ENCODE assay signal across 15 mouse cellular contexts in the genomic region with DNA sequence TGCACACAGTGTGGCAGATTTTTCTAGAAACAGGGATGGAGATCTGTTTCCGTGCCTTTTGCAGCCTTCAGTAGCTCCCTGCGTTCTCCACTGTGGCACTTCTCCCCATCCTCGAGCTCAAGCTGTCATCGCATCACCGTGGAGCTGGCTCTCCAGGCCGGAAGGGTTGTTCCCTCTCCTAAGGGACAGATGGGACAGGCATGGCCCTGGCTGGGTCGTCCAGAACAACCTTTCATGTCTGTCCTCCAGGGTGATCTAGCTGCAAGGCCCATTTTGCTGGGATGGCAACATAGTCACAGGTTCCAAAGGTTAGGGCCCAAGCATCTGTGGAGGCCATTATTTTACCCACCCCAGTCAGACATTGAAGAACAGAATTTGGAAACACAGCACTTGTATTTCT.
"Had no signal": no experiment of that assay in that cellular context is flagged by ENCODE, and none has a peak within 500 bp of the region (broad histone marks: within the 10 kb centered on the region; RNA-seq: fewer than 3 reads in every experiment).

No protein-coding gene starts in this region.

- DNase-seq: lung, adult 18-20 months; lung, embryonic 14.5 days; lung, postnatal 10 days; lung, postnatal 4 days; midbrain, embryonic 14.5 days; right cerebral cortex, postnatal 14 days; thymus, postnatal 25 days had no signal

- H3K27me3 ChIP-seq: neural tube, embryonic 12.5 days; stomach, embryonic 15.5 days had no signal

- H3K36me3 ChIP-seq: liver, embryonic 12.5 days; midbrain, embryonic 12.5 days; neural tube, embryonic 12.5 days; stomach, embryonic 15.5 days had no signal

- H3K4me3 ChIP-seq: liver, embryonic 12.5 days; megakaryocyte, embryonic 14.5 days; midbrain, embryonic 12.5 days; neural tube, embryonic 12.5 days; stomach, embryonic 15.5 days had no signal

- H3K27ac ChIP-seq: liver, embryonic 12.5 days; liver, embryonic 14.5 days; midbrain, embryonic 12.5 days; neural tube, embryonic 12.5 days; stomach, embryonic 15.5 days; stomach, postnatal 0 days had no signal

- ATAC-seq: liver, embryonic 12.5 days; midbrain, embryonic 16.5 days had no signal

- H3K4me1 ChIP-seq: liver, embryonic 12.5 days; midbrain, embryonic 12.5 days; neural tube, embryonic 12.5 days; stomach, embryonic 15.5 days had no signal
